8 mouse cellular contexts compared by ENCODE assay signal in genomic region chr8:127064361-127065112, GRCm38 (mm10). TPM values are rescaled to one million over a fixed set of nuclear protein-coding genes. Genes with fewer than 3 reads are reported as not detected.
DNase-seq lines count a peak whose midpoint lies in the region; ATAC-seq lines count a peak whose summit lies in the region.

No protein-coding gene starts in this region.

- peak; percentile 62 to 73 for DNase-seq in adrenal gland, adult 18-20 months (ENCODE audit: low spot score in 2 of 2)
- DNase-seq in cerebellum, postnatal 10 days = peak; percentile 55 to 60
- peak; percentile 40 for DNase-seq in gastrocnemius, adult 18-20 months (ENCODE audit: low spot score)
- peak; percentile 3 to 31 for DNase-seq in left cerebral cortex, postnatal 25 days (ENCODE audit: low spot score in 2 of 2)
- peak; percentile 56 for DNase-seq in mesoderm, embryonic 11.5 days (ENCODE audit: low read depth, low spot score)
- DNase-seq in right cerebral cortex, postnatal 36 days (ENCODE audit: low spot score in 2 of 2) = peak; percentile 4 to 9

- peak overlapping the region; percentile 69 for H3K4me2 ChIP-seq in hindbrain, embryonic 12.5 days (replicated peaks)

- peak overlapping the region; percentile 97 for H3K27ac ChIP-seq in hindbrain, embryonic 12.5 days

- no peaks in the 10 kb centered on the region for H3K9me3 ChIP-seq in hindbrain, embryonic 12.5 days (replicated peaks)

- under 1% methylated on average over 78 of the region's 80 CpGs for WGBS in hindbrain, embryonic 12.5 days

- peak overlapping the region; percentile 88 for H3K4me3 ChIP-seq in hindbrain, embryonic 12.5 days

- intact Hi-C loops in left cerebral cortex, postnatal 25 days (cut with DNase I) = loop anchor here (5.0 kb wide), 1 partner anchor 77 kb away; no protein-coding TSS in a partner anchor

- peak; percentile 70 for ATAC-seq in hindbrain, embryonic 12.5 days (ENCODE audit: low FRiP score)
- ATAC-seq in megakaryocyte progenitor cell, adult 5-6 weeks (replicated peaks; ENCODE audit: poor library complexity) = no peak

- H3K36me3 ChIP-seq in hindbrain, embryonic 12.5 days = no peaks in the 10 kb centered on the region

- no peaks in the 10 kb centered on the region for H3K27me3 ChIP-seq in hindbrain, embryonic 12.5 days

- peaks cover 24% of the 10 kb centered on the region for H3K4me1 ChIP-seq in hindbrain, embryonic 12.5 days

- H3K9ac ChIP-seq in hindbrain, embryonic 12.5 days = peak overlapping the region; percentile 96

RNA-seq across cellular contexts. Expression of gene Pard3, which starts 0.8 kb away (rescaled TPM):
- total RNA-seq in adrenal gland, adult 18-20 months (2021) = 10 to 100 TPM; 32.5 to 42.2 TPM
- 10 to 100 TPM; 27.7 to 28.5 TPM for total RNA-seq in gastrocnemius, adult 18-20 months (2021)
- 38.3 and 43.1 TPM in 2 replicates for polyA plus RNA-seq in hindbrain, embryonic 12.5 days (2016; fragmentation: Nextera tagmentation; extraction: Ambion mirVana)
- 10 to 100 TPM; 14.4 to 21.6 TPM for total RNA-seq in left cerebral cortex, postnatal 25 days (2021)
- not detected in 2 replicates for total RNA-seq in megakaryocyte progenitor cell, adult 5-6 weeks (2015)
- not detected in 2 replicates for total RNA-seq in megakaryocyte progenitor cell, adult 5-6 weeks (2017)

Comparison
In these comparisons a context has a peak if more than half of its experiments do, and no peak if none do; other contexts are left out.
1. DNase-seq: peak in every context shown above with its lines; median percentile 68 in adrenal gland, adult 18-20 months; 58 in cerebellum, postnatal 10 days; 56 in mesoderm, embryonic 11.5 days; 40 in gastrocnemius, adult 18-20 months; 17 in left cerebral cortex, postnatal 25 days; 6 in right cerebral cortex, postnatal 36 days.
2. RNA of gene Pard3, which starts 0.8 kb away (total RNA-seq): 32.5 to 42.2 TPM in adrenal gland, adult 18-20 months, 27.7 to 28.5 TPM in gastrocnemius, adult 18-20 months and 14.4 to 21.6 TPM in left cerebral cortex, postnatal 25 days; not detected in megakaryocyte progenitor cell, adult 5-6 weeks; every median in the first group is over 10 times any median in the second.